Mouse (Mus musculus): ENCODE results near the gene Clec4g.

Gene Clec4g

DNA sequence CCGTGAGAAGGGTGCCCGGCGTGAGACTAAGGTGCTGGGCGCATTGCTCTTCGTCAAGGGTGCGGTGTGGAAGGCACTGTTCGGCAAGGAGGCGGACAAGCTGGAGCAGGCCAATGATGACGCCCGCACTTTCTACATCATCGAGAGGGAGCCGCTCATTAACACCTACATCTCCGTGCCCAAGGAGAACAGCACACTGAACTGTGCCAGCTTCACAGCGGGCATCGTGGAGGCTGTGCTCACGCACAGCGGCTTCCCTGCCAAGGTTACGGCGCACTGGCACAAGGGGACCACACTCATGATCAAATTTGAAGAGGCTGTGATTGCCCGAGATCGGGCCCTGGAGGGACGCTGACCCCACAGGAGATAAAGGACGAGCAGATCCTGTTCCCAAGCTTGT is 41.2 kb downstream of the Clec4g start:
- DNase-seq (ENCODE audit: low read depth, low spot score) = no peak

DNA sequence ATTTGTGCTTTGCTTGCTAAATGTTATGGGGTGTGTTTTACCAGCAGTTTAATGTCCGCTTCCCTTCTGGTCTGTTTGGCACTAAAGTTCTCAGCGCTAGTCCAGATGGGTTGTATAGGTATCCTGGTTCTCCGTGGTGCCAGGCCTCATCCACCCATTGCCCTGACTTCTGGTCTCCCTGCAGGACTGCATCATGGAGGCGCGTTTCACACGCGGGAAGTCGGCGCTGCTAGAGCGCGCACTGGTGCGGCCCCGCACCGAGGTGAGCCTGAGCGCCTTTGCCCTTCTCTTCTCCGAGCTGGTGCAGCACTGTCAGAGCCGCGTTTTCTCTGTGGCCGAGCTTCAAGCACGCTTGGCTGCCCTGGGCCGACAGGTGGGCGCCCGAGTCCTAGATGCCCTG is 41.6 kb downstream of the Clec4g start:
- DNase-seq (ENCODE audit: low read depth, low spot score) = no peak

DNA sequence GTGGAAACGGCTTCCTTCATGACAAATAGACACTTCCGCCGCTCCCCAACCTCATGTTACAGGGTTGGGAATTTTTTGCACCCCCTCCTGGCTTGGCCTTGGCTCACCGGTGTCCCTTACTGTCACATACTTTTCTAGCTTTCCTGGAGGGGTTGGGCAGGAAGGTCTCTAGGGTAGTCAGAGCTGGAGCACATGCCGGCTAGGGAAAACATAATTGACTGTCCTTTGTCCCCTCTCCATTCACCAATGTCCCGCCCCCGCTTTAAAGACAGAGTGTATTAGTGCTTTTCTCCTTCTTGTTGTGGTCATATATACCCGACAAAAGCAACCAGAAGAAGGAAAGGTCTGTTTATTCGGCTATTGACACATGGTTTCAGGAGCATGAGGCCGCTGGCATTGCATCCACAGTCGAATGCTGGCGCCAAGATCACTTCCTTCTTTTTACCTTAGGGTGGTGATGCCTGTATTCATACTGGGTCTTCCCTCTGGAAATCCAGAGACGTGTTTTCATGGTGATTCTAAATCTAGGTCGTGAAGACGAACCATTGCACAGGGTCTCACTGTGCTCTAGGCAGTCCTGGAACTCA is 43.4 kb downstream of the Clec4g start:
- DNase-seq (ENCODE audit: low read depth, low spot score) = no peak

DNA sequence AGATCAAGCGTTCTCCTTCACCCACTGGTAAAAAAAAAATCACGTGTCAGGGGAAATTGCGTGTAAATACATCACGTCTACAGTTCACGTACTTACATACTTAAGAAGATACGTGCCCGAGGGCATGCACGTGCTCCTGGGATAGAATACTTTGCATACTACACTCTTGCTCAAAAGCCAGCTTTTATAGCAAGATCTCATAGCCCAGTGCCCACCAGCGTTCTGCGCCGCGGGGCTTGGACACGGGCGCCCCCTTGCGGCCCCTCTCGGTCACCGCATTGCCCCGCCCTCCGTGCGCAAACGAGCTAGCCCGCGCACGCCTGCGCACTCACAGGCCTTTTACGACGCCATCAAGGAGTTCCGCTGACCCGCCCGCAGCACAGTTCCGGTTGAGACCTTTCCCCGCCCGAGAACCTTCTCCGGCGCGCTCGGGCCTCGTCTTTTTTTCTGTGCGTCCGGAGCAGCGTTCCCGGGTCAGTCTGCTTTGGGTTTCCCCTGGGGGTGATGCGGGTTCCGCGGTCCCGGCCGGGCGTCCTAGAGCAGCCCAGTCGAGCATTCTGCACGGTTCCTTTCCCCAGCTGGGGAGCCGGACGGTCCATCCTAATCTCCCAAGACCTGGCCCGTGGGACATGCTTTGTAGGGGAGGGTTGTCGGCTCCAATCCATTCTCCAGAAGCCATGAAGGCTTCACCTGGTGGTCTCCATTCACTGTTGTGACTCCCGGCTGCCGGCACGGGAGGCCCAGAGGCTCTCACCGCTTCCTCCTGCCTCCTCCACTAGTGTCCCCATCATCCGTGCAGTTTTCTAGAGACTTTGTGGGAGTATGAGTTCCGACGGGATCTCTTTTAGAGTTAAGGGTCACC is 44.1 kb downstream of the Clec4g start, which contains the start of gene Trappc5:
Gene Trappc5 (plus strand): TSS at position 169 of the 862 bp plus-strand sequence.
- peak; percentile 92 for DNase-seq (ENCODE audit: low read depth, low spot score)

DNA sequence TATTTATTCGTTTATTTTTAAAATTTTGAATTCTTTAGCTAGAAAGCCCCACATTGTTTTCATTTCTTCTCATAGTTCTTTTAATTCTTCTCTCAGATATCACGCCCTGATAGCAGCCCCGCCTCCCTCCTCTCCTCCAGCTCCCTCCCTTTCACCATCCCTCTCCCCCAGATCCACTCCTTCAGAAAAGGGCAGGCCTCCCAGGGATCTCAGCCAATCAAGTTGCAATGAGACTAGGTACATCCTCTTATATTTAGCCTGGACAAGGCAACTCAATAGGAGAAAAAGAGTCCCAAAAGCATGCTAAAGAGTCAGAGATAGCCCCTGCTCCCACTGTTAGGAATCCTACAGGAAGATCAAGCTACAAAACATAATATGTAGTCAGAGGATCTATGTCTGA is 45.8 kb downstream of the Clec4g start:
- no peak for DNase-seq (ENCODE audit: low read depth, low spot score)

DNA sequence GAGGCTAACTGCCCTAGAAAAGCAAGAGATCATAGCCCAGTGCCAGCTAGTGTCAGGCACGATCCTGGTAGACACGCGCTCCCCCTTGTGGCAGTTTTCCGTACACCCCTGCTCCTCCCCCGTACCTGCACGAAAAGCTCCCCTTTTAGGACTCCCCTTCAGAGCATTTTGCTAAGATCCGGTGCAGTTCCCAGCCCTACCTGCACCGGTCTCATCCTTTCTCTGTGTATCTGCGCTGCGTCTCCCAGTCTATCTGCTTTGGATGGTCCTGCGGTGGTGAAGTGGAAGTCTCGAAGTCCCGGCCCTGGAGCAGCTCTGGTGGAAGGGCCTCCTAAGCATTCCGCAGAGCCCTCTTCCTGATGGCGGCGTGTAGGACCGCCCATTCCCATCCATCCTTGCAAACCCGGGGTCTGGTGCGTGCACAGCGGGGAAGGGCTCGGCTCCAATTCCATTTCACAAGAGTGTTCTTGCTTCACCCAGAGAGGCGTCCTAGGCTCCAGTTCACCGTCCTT is 48.4 kb downstream of the Clec4g start, which contains the start of gene Fcor:
Gene Fcor (minus strand): TSS at position 383 of the 512 bp plus-strand sequence.
- peak; percentile 66 for DNase-seq (ENCODE audit: low read depth, low spot score)

DNA sequence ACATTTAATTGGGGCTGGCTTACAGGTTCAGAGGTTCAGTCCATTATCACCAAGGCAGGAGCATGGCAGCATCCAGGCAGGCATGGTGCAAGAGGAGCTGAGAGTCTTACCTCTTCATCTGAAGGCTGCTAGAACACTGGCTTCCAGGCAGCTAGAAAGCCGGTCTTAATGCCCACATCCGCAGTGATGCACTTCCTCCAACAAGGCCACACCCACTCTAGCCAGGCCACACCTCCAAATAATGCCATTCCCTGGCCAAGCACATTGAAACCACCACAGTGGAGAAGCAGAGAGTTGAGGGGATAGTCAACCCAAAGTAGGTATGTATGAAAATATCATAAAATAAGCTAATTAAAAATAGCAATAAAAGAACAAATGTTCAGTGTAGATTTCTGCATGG is 50.1 kb downstream of the Clec4g start:
- DNase-seq (ENCODE audit: low read depth, low spot score) = no peak

DNA sequence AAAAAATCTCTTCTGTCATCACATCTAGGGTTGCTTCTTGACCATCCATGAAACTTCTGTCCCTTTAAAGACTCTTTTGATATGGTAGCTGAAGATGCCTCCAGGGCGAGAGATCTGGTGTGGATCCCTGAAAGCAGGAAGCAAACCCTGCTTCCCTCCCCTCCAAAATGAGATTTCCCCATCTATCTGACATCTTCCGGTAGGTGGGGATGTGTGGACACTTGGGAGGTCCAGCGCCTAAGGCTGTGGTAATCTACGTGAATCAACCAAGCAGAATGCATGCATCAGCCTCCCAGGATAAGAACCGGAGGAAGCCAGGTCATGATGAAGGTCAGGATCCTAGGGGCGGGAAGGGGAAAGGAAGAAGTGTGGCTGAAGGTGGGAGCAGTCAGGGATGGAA is 54.9 kb downstream of the Clec4g start, which contains the start of gene Mcemp1:
Gene Mcemp1 (plus strand): TSS at position 248 of the 400 bp plus-strand sequence.
- no peak for DNase-seq (ENCODE audit: low read depth, low spot score)

DNA sequence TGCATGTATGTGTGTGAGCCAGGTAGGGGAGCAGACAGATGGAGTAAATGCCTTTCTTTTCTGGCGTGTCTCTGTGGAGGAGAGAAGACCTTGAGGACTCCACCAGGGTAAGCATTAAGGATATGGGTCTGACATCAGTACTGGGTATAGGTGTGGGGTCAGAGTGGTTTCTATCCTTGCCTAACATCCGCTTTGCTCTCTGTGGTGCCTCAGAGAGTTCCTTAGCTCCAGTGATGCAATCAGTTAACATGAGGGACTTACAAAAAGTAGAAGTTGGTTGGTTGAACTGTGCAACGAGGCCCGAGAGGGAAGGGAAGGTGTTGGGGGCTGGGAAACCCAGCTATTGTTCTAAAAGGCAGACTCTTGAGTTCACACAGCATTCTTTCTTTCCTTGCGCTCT is 56.0 kb downstream of the Clec4g start:
- no peak for DNase-seq (ENCODE audit: low read depth, low spot score)

DNA sequence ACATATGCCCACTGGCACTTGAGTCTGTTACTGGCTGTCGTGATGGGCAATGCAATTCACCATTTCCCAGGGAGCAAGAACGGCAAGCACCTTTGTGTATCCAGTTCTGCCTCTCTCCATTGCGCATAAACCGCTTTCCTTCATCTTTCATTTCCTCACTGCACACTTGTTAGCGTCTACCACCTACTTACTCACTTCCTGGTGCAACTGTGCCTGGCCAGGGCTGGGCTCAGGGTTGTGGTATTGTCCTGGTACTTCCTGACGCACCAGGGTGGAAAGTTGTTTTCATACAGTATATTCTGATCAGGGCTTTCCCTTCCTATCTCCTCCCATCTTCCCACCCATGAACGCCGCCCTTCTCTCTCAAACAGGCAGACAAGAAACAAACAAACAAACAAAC is 59.6 kb downstream of the Clec4g start:
- no peak for DNase-seq (ENCODE audit: low read depth, low spot score)
